Mouse (Mus musculus) intestine, embryonic 14.5 days (tissue): ENCODE results near the gene Aplp1. TPM values are rescaled to one million over a fixed set of nuclear protein-coding genes. Genes with fewer than 3 reads are reported as not detected.

Experiments
- ATAC-seq: fragments of 200-750 bp; cut with Nextera tagmentation; replicated peaks from 2 replicates; pipeline ENCODE4 v1.8.0; 2017; ENCODE audit warnings: low read depth, moderate number of reproducible peaks, moderate TSS enrichment, moderate library complexity; ENCODE audit not compliant: low FRiP score, low TSS enrichment
- DNase-seq: peaks from one replicate; pipeline ENCODE4 v3.0.0-alpha.2; 2018; ENCODE audit warnings: low spot score
- H3K27ac ChIP-seq: fragments of 300-500 bp; sonication (generic); 2 replicates; pipeline ENCODE4 v1.5.1; 2014; ENCODE audit warnings: low read depth, mild to moderate bottlenecking, control low read depth
- H3K27me3 ChIP-seq: fragments of 300-500 bp; sonication (generic); replicated peaks from 2 replicates; pipeline ENCODE4 v1.6.1; 2014; ENCODE audit warnings: low read length, control low read depth; ENCODE audit not compliant: control insufficient read depth, insufficient read depth
- H3K36me3 ChIP-seq: fragments of 300-500 bp; sonication (generic); 2 replicates; pipeline ENCODE4 v1.6.1; 2014; ENCODE audit warnings: low read length, control low read depth; ENCODE audit not compliant: control insufficient read depth, insufficient read depth
- H3K4me1 ChIP-seq: fragments of 300-500 bp; sonication (generic); replicated peaks from 2 replicates; pipeline ENCODE4 v1.6.1; 2014; ENCODE audit warnings: low read length, control low read depth, mixed read lengths; ENCODE audit not compliant: control insufficient read depth, insufficient read depth
- H3K4me2 ChIP-seq: fragments of 300-500 bp; sonication (generic); 2 replicates; pipeline ENCODE4 v1.6.1; 2014; ENCODE audit warnings: low read length
- H3K4me3 ChIP-seq: fragments of 300-500 bp; sonication (generic); 2 replicates; pipeline ENCODE4 v1.5.1; 2014; ENCODE audit warnings: low read depth, low read length, control low read depth, mixed read lengths
- H3K9ac ChIP-seq: fragments of 300-500 bp; sonication (generic); 2 replicates; pipeline ENCODE4 v1.6.1; 2014; ENCODE audit warnings: mild to moderate bottlenecking, low read length
- H3K9me3 ChIP-seq: fragments of 300-500 bp; sonication (generic); 2 replicates; pipeline ENCODE4 v1.6.1; 2016; ENCODE audit warnings: low read length, control low read depth; ENCODE audit not compliant: control insufficient read depth
- WGBS: fragments of 180-500 bp; shearing (Covaris S2); extraction: QIAGEN DNeasy Blood & Tissue Kit; methylation state at CpG from one replicate; pipeline ENCODE4 v1.1.7; 2014; 5-methylcytosine and 5-hydroxymethylcytosine counted together
- polyA plus RNA-seq: library from polyadenylated mRNA; unstranded; fragments of >200 nt; fragmentation: Nextera tagmentation; extraction: Ambion mirVana; gene quantifications from 2 replicates; pipeline ENCODE4 v1.2.1, GENCODE M21; 2014

Aplp1 gene
- polyA plus RNA-seq, 1 experiment from 2014 or later = 43.0 TPM

- Histone ChIP-seq H3K4me2 (no peak overlapping the region), H3K36me3 (no peaks in the 10 kb centered on the region), H3K4me3 (no peak overlapping the region), H3K4me1 (no peaks in the 10 kb centered on the region), H3K9me3 (no peaks in the 10 kb centered on the region), H3K27me3 (no peaks in the 10 kb centered on the region), H3K9ac (no peak overlapping the region), H3K27ac (0 out of 2 replicates have a peak overlapping the region, but pooled peaks have one; percentile 14)
- DNase-seq (no peak), ATAC-seq (no peak)
- WGBS = 88% methylated on average over 4 of the region's 4 CpGs
Measured at GRCm38 (mm10) chr7:30393631-30394030, 51.7 kb downstream of the Aplp1 start.

GRCm38 (mm10) chr7:30392746-30393520, 52.4 kb downstream of the Aplp1 start:
- Histone ChIP-seq H3K27ac (no peak overlapping the region), H3K9me3 (no peaks in the 10 kb centered on the region), H3K9ac (no peak overlapping the region), H3K27me3 (no peaks in the 10 kb centered on the region), H3K36me3 (no peaks in the 10 kb centered on the region), H3K4me1 (no peaks in the 10 kb centered on the region), H3K4me3 (no peak overlapping the region), H3K4me2 (no peak overlapping the region)
- ATAC-seq (no peak), DNase-seq (no peak)
- 67% methylated on average over 4 of the region's 4 CpGs for WGBS

Other genes with a start within 250 kb of the Aplp1 start
- 81.9 and 85.4 TPM in 2 replicates for gene Capns1, start 246.7 kb downstream of the Aplp1 start, polyA plus RNA-seq
- gene Polr2i, start 213.6 kb downstream of the Aplp1 start, polyA plus RNA-seq = 159 and 161 TPM in 2 replicates
- gene Tbcb, start 213.3 kb downstream of the Aplp1 start, polyA plus RNA-seq = 147 and 157 TPM in 2 replicates
- not detected in 2 replicates for gene Ovol3, start 209.8 kb downstream of the Aplp1 start, polyA plus RNA-seq
- gene Thap8, start 165.4 kb downstream of the Aplp1 start, polyA plus RNA-seq = 0.24 and 0.26 TPM in 2 replicates
- 8.5 and 10.5 TPM in 2 replicates for gene Wdr62, start 165.1 kb downstream of the Aplp1 start, polyA plus RNA-seq
- 41.4 and 46.1 TPM in 2 replicates for gene Clip3, start 153.8 kb downstream of the Aplp1 start, polyA plus RNA-seq
- gene Alkbh6, start 136.8 kb downstream of the Aplp1 start, polyA plus RNA-seq = 70.7 and 79.3 TPM in 2 replicates
- 52.2 and 60.5 TPM in 2 replicates for gene Syne4, start 130.7 kb downstream of the Aplp1 start, polyA plus RNA-seq
- not detected in 2 replicates for gene E130208F15Rik, start 123.8 kb downstream of the Aplp1 start, polyA plus RNA-seq
- 16.3 and 17.2 TPM in 2 replicates for gene Sdhaf1, start 121.6 kb downstream of the Aplp1 start, polyA plus RNA-seq
- gene Lrfn3, start 82.8 kb downstream of the Aplp1 start, polyA plus RNA-seq = 4.4 and 4.5 TPM in 2 replicates
- gene Tyrobp, start 31.8 kb downstream of the Aplp1 start, polyA plus RNA-seq = 53.7 and 54.7 TPM in 2 replicates
- gene Hcst, start 25.7 kb downstream of the Aplp1 start, polyA plus RNA-seq = 1.6 and 2.1 TPM in 2 replicates
- 2.3 and 3.2 TPM in 2 replicates for gene Nfkbid, start 23.8 kb downstream of the Aplp1 start, polyA plus RNA-seq
- 0.13 and 2.9 TPM in 2 replicates for gene Kirrel2, start 12.2 kb upstream of the Aplp1 start, polyA plus RNA-seq
- 0.15 and 1.3 TPM in 2 replicates for gene Nphs1, start 12.8 kb upstream of the Aplp1 start, polyA plus RNA-seq
- 1.3 TPM in 2 replicates for gene Prodh2, start 48.1 kb upstream of the Aplp1 start, polyA plus RNA-seq
- gene Arhgap33, start 89.5 kb upstream of the Aplp1 start, polyA plus RNA-seq = 10.7 and 11.9 TPM in 2 replicates
- 45.0 and 48.5 TPM in 2 replicates for gene Hspb6, start 106.6 kb upstream of the Aplp1 start, polyA plus RNA-seq
- 15.2 and 15.7 TPM in 2 replicates for gene Proser3, start 106.8 kb upstream of the Aplp1 start, polyA plus RNA-seq
- 36.9 and 38.5 TPM in 2 replicates for gene Lin37, start 114.3 kb upstream of the Aplp1 start, polyA plus RNA-seq
- gene U2af1l4, start 117.8 kb upstream of the Aplp1 start, polyA plus RNA-seq = 92.3 and 94.5 TPM in 2 replicates
- 7.7 and 9.1 TPM in 2 replicates for gene Gm49396, start 117.8 kb upstream of the Aplp1 start, polyA plus RNA-seq
- 119 and 125 TPM in 2 replicates for gene Psenen, start 118.1 kb upstream of the Aplp1 start, polyA plus RNA-seq
- gene Igflr1, start 119.9 kb upstream of the Aplp1 start, polyA plus RNA-seq = 3.3 and 3.5 TPM in 2 replicates
- gene Kmt2b, start 143.2 kb upstream of the Aplp1 start, polyA plus RNA-seq = 12.8 and 13.0 TPM in 2 replicates
- gene Zbtb32, start 153.4 kb upstream of the Aplp1 start, polyA plus RNA-seq = 0.81 and 0.83 TPM in 2 replicates
- 12.1 and 15.3 TPM in 2 replicates for gene Upk1a, start 167.3 kb upstream of the Aplp1 start, polyA plus RNA-seq
- 1,084 and 1,229 TPM in 2 replicates for gene Cox6b1, start 180.6 kb upstream of the Aplp1 start, polyA plus RNA-seq
- gene Etv2, start 190.3 kb upstream of the Aplp1 start, polyA plus RNA-seq = not detected in 2 replicates
- gene Rbm42, start 204.8 kb upstream of the Aplp1 start, polyA plus RNA-seq = 96.4 and 101 TPM in 2 replicates
- gene Haus5, start 219.5 kb upstream of the Aplp1 start, polyA plus RNA-seq = 48.7 and 49.5 TPM in 2 replicates
- gene Pmis2, start 226.1 kb upstream of the Aplp1 start, polyA plus RNA-seq = not detected in 2 replicates